Mouse (Mus musculus) liver, embryonic 16.5 days (tissue): Measurements from ENCODE around the gene Trim24. TPM values are rescaled to one million over a fixed set of nuclear protein-coding genes. Genes with fewer than 3 reads are reported as not detected.

ENCODE experiments used
- ATAC-seq: fragments of 200-750 bp; cut with Nextera tagmentation; 2 replicates; pipeline ENCODE4 v1.8.0; 2017; ENCODE audit warnings: low read depth, mild to moderate bottlenecking, moderate number of reproducible peaks, moderate library complexity
- H3K27ac ChIP-seq: fragments of 300-500 bp; sonication (generic); 2 replicates; pipeline ENCODE4 v1.5.1; 2014; ENCODE audit warnings: mild to moderate bottlenecking, low read length
- H3K27me3 ChIP-seq: fragments of 300-500 bp; sonication (generic); 2 replicates; pipeline ENCODE4 v1.6.1; 2014; ENCODE audit warnings: low read depth, low read length, mixed read lengths; ENCODE audit not compliant: control insufficient read depth, insufficient read depth
- H3K36me3 ChIP-seq: fragments of 300-500 bp; sonication (generic); 2 replicates; pipeline ENCODE4 v1.6.1; 2014; ENCODE audit warnings: mild to moderate bottlenecking; ENCODE audit not compliant: control insufficient read depth, insufficient read depth
- H3K4me1 ChIP-seq: fragments of 300-500 bp; sonication (generic); 2 replicates; pipeline ENCODE4 v1.6.1; 2014; ENCODE audit warnings: low read depth, low read length, mixed read lengths; ENCODE audit not compliant: control insufficient read depth
- H3K4me2 ChIP-seq: fragments of 300-500 bp; sonication (generic); 2 replicates; pipeline ENCODE4 v1.6.1; 2014; ENCODE audit warnings: low read depth, low read length, mixed read lengths
- H3K4me3 ChIP-seq: fragments of 300-500 bp; sonication (generic); 2 replicates; pipeline ENCODE4 v1.5.1; 2014; ENCODE audit warnings: low read depth, mild to moderate bottlenecking, low read length
- H3K9ac ChIP-seq: fragments of 300-500 bp; sonication (generic); 2 replicates; pipeline ENCODE4 v1.6.1; 2014; ENCODE audit warnings: low read depth, low read length
- H3K9me3 ChIP-seq: fragments of 300-500 bp; sonication (generic); replicated peaks from 2 replicates; pipeline ENCODE4 v1.6.1; 2016; ENCODE audit warnings: low read length; ENCODE audit not compliant: control insufficient read depth
- WGBS: fragments of 180-500 bp; shearing (Covaris S2); extraction: QIAGEN DNeasy Blood & Tissue Kit; methylation state at CpG from one replicate; pipeline ENCODE4 v1.1.7; 2014; ENCODE audit not compliant: insufficient replicate concordance; 5-methylcytosine and 5-hydroxymethylcytosine counted together
- polyA plus RNA-seq: library from polyadenylated mRNA; unstranded; fragments of >200 nt; fragmentation: Nextera tagmentation; extraction: Ambion mirVana; gene quantifications from 2 replicates; pipeline ENCODE4 v1.2.1, GENCODE M21; 2015

Trim24 gene
- polyA plus RNA-seq, 1 experiment from 2014 or later: 3.0 TPM

DNA sequence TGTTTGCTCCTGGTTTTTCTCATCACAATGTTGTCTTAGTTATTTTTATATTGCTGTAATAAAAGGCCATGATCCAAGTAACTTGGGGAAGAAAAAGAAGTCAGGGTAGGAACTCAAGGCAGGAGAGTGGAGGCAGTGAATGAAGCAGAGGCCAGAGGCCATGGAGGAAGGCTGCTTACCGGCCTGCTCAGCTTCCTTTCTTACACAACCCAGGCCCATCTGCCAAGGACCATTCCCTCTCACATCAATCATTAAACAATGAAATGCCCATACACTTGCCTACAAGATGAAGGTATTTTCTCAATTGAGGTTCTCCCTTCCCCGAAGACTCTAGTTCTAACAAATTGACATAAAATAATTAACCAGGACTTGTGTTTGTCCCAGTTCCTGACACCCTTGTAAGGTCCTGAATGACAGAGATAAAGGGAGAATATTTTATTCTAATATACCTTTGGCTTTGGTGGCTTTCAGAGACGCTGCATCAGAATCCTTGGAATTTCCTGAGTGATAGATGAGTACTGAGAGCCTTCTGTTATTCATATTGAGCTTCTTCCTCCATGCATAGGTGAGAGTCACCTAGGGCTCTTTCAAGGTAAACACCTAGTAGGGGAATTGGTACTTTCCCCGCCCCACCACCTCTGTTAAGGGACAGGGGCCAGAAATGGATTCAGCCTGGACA lies 13.3 kb upstream of the Trim24 start:
- H3K4me3 ChIP-seq: no peak overlapping the region
- WGBS: 58% methylated on average over 4 of the region's 4 CpGs
- no peaks in the 10 kb centered on the region for H3K9me3 ChIP-seq
- H3K4me2 ChIP-seq: no peak overlapping the region
- H3K27me3 ChIP-seq: no peaks in the 10 kb centered on the region
- H3K27ac ChIP-seq: no peak overlapping the region
- no peaks in the 10 kb centered on the region for H3K36me3 ChIP-seq
- H3K4me1 ChIP-seq: no peaks in the 10 kb centered on the region; the same call in 1 of the 2 replicates
- no peak for ATAC-seq
- no peak overlapping the region for H3K9ac ChIP-seq

GRCm38 (mm10) chr6:37858126-37858525 lies 12.5 kb upstream of the Trim24 start:
- Histone ChIP-seq H3K4me1 (no peaks in the 10 kb centered on the region; the same call in 1 of the 2 replicates), H3K36me3 (no peaks in the 10 kb centered on the region), H3K27me3 (no peaks in the 10 kb centered on the region), H3K27ac (no peak overlapping the region), H3K9me3 (no peaks in the 10 kb centered on the region), H3K9ac (no peak overlapping the region), H3K4me2 (no peak overlapping the region), H3K4me3 (no peak overlapping the region)
- 68% methylated on average over 4 of the region's 4 CpGs for WGBS
- ATAC-seq: no peak

DNA sequence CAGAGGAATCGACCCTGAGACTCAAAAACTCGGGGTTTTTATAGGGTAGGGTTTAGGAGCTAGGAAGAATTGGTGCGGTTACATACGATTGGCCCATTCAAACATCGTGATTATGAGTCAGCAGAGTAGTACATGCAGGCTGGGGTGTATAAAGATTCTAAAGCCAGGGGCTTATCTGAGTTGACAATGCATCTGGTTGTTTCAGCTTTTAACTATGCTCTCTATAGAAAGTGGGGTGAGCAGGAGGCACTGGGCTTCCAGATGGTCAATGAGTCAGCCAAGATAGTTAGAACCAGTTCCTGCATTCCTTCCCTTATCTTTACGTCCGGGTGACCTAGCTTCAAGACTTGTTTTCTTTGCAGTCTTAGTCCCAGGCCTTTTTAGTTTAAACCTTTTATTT lies 7.7 kb upstream of the Trim24 start:
- Histone ChIP-seq H3K4me1 (peaks cover 4% of the 10 kb centered on the region), H3K4me3 (no peak overlapping the region), H3K9me3 (no peaks in the 10 kb centered on the region), H3K36me3 (no peaks in the 10 kb centered on the region), H3K27ac (peak overlapping the region; percentile 6; the same call in 1 of the 2 replicates), H3K9ac (no peak overlapping the region), H3K4me2 (no peak overlapping the region), H3K27me3 (no peaks in the 10 kb centered on the region)
- ATAC-seq: peak; percentile 91
- WGBS: 46% methylated on average over 7 of the region's 7 CpGs

- no peak overlapping the region for H3K4me3 ChIP-seq
- no peak overlapping the region for H3K4me2 ChIP-seq
- H3K36me3 ChIP-seq: no peaks in the 10 kb centered on the region
- H3K27me3 ChIP-seq: no peaks in the 10 kb centered on the region
- H3K27ac ChIP-seq: no peak overlapping the region
- no peak overlapping the region for H3K9ac ChIP-seq
- no peaks in the 10 kb centered on the region for H3K9me3 ChIP-seq
- 51% methylated on average over 2 of the region's 2 CpGs for WGBS
- no peak for ATAC-seq
- peaks cover 4% of the 10 kb centered on the region for H3K4me1 ChIP-seq
Measured at GRCm38 (mm10) chr6:37863961-37864730, 6.5 kb upstream of the Trim24 start.

DNA sequence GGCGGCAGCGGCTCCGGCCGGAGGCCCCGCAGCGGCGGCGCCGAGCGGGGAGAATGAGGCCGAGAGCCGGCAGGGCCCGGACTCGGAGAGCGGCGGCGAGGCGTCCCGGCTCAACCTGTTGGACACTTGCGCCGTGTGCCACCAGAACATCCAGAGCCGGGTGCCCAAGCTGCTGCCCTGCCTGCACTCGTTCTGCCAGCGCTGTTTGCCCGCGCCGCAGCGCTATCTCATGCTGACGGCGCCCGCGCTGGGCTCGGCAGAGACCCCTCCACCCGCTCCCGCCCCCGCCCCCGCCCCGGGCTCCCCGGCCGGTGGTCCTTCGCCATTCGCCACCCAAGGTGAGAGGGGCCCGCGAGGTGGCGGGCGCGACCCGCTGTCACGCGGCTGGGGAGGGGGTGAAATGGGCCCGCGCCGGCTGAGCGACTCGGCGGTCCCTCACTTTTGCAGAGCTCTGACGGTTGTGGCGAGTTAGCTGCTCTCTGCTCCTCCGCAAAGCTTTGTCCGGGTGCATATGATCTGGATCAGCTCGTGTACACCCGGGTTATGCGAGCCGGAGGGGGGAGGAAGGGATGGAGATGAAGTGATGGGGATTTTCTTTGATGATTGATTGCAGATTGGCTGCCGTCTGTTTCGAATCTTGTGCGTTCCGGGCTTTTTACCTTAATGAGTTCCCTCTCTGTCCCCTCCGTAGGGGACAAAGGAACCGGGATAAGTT lies 683 bp downstream of the Trim24 start:
- Histone ChIP-seq H3K4me1 (peaks cover 2% of the 10 kb centered on the region; the same call in 1 of the 2 replicates), H3K36me3 (peaks cover 12% of the 10 kb centered on the region), H3K9ac (peak overlapping the region; percentile 93), H3K27ac (peak overlapping the region; percentile 93), H3K27me3 (no peaks in the 10 kb centered on the region), H3K4me3 (peak overlapping the region; percentile 93), H3K4me2 (peak overlapping the region; percentile 84), H3K9me3 (peaks cover 10% of the 10 kb centered on the region)
- under 1% methylated on average over 56 of the region's 70 CpGs for WGBS
- peak; percentile 14 for ATAC-seq

GRCm38 (mm10) chr6:37872861-37873260 lies 2.2 kb downstream of the Trim24 start:
- 64% methylated on average over 1 of the region's 1 CpGs for WGBS
- ATAC-seq: no peak
- H3K4me3 ChIP-seq: no peak overlapping the region
- H3K4me2 ChIP-seq: no peak overlapping the region
- H3K27me3 ChIP-seq: no peaks in the 10 kb centered on the region
- H3K27ac ChIP-seq: no peak overlapping the region
- peaks cover 12% of the 10 kb centered on the region for H3K9me3 ChIP-seq
- peaks cover 12% of the 10 kb centered on the region for H3K36me3 ChIP-seq
- H3K4me1 ChIP-seq: peaks cover 2% of the 10 kb centered on the region; the same call in 1 of the 2 replicates
- no peak overlapping the region for H3K9ac ChIP-seq

DNA sequence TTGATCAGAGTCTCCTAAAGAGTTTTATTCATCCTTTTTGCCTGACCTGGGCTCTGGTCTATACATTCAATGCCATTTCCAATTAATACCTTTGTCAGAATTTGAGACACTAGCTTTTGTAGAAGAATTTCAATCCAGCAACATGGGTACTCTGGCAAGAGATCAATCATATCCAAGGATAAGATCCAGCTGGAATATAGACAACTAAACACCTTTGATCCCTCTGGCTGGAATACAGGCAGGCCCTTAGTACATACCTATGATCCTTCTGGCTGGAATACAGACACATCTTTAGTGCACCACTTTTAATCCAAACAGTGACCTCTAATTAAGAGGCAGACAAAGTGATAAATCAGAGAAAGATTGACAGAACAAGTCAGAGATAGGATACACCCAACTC lies 3.1 kb downstream of the Trim24 start:
- Histone ChIP-seq H3K4me3 (no peak overlapping the region), H3K36me3 (peaks cover 12% of the 10 kb centered on the region), H3K27me3 (no peaks in the 10 kb centered on the region), H3K9me3 (peaks cover 12% of the 10 kb centered on the region), H3K4me1 (peaks cover 2% of the 10 kb centered on the region; the same call in 1 of the 2 replicates), H3K9ac (no peak overlapping the region), H3K27ac (no peak overlapping the region), H3K4me2 (no peak overlapping the region)
- ATAC-seq: no peak

- Histone ChIP-seq H3K9me3 (peaks cover 6% of the 10 kb centered on the region), H3K27me3 (no peaks in the 10 kb centered on the region), H3K4me2 (no peak overlapping the region), H3K9ac (no peak overlapping the region), H3K36me3 (peaks cover 12% of the 10 kb centered on the region), H3K27ac (no peak overlapping the region), H3K4me3 (no peak overlapping the region), H3K4me1 (no peaks in the 10 kb centered on the region; the same call in 1 of the 2 replicates)
- no peak for ATAC-seq
- WGBS: 75% methylated on average over 1 of the region's 1 CpGs
Measured at GRCm38 (mm10) chr6:37878206-37878605, 7.6 kb downstream of the Trim24 start.
